Mouse (Mus musculus) subcutaneous adipose tissue, adult 2 months (tissue): ENCODE measurements around the gene Capza2. TPM values are rescaled to one million over a fixed set of nuclear protein-coding genes. Genes with fewer than 3 reads are reported as not detected.

ENCODE experiments used
- polyA plus RNA-seq: library from polyadenylated mRNA; depleted of rRNA; stranded (reverse); fragments of >200 nt; gene quantifications from 2 replicates; pipeline ENCODE4 v1.2.3, GENCODE M21; 2012; ENCODE audit warnings: low replicate concordance; rRNA removed

Gene Capza2
- polyA plus RNA-seq: 22.9 and 28.1 TPM in 2 replicates

DNA sequence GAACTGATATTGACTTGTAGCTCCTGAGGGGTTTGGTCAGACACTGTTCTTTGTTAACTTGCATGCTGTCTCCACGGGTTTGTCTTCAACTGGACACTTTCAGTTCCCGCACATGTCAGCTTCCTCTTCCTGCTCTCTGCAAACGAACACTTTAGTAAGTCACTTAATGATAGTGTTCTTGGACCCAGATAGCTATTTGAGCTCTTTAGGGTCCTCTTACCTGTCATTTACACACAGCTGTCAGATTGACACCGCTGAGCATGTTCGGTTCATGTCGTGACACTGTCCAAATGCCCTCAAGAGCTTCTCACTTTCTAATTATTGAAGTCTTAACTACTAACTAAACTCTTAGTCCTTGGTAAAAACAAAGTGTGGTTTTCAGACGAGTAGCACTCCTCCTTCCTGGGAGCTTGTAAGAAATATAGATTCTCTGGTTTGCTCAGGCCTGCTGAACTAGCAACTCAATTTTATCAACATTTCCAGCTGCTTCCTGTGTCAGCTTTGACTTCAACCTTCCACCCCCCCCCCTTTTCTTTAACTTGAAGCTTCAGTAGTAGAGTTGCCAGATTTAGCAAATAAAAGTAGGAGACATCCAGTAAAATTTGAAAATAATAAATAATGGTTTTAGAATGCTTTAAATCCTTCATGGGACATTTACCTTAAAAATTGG lies at the start of gene Capza2:
Capza2 (plus strand) TSS at position 620 of the 670 bp plus-strand sequence.

DNA sequence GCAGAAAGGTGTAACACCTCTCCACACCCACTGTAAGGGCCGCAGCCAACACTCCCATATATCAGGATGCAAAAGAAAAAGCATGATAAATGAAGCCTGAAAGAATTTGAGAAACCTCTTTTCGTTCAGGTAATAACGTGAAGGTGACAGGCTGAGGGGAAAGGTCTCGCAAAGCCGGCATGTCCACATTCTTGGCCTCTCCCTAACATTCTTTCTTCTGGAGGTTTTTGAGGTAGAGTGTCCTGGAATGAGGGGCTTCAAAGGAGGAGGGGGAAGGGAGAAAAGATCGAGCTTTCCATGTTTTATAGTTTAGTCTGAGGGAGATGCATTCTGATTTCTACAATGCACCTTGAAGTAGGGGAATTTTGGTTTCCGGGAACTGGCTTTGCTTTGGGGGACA lies 56.6 kb downstream of the Capza2 start, which contains the start of gene St7:
St7 (plus strand) TSS at position 287 of the 400 bp plus-strand sequence.

Other genes starting within 250 kb of the Capza2 start
- gene Met, start 172.4 kb upstream of the Capza2 start, polyA plus RNA-seq: 12.6 and 13.2 TPM in 2 replicates
- gene St7, start 56.7 kb downstream of the Capza2 start, polyA plus RNA-seq: 13.0 and 18.7 TPM in 2 replicates